In the genomic region with DNA sequence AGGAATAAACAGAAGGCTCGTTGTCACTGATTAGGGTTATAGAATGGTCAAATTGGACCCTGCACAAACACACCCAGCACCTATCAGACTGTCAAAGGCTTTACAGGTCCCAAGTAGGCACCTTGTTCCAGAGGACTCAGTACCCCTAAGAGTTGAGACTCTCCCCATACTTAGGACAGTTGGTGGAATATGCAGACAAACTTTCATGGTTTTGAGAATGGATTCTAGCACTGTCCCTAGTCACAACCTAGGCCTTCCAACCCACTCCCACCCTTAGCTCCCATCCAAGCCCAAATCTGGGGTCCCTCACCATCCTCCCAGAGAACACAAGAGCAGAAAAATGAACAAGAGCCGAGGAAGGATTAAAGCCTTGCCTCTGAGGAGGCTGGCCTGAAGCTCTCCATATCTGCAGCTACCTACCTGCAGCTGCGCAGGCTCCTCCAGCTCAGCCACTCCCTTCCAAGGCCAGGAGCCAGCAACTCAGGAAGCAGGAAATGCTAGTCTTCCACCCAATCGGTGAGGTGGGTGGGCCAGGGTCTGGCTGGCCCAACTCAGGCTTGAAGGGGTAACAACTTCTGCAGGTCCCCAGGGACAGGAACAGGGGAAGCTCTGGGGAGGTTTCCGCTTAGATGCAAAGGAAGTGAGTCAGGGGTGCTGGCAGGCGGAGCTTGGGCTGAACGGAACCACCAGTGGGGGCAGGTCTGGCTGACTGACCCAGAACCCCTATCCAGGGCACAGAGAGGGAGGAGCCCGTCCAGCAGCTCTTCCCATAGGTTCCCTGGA, we compare ENCODE assay signal across 8 mouse cellular contexts. TPM values are rescaled to one million over a fixed set of nuclear protein-coding genes. Genes with fewer than 3 reads are reported as not detected.
DNase-seq lines count a peak whose midpoint lies in the region; ATAC-seq and TF ChIP-seq lines count a peak whose summit lies in the region.

Gene Tor4a (minus strand): TSS at position 715 of the 783 bp plus-strand sequence.

- 15% methylated on average over 8 of the region's 8 CpGs for WGBS in hindbrain, embryonic 15.5 days
- WGBS in liver, embryonic 11.5 days, result 4% methylated on average over 8 of the region's 8 CpGs
- 10% methylated on average over 8 of the region's 8 CpGs for WGBS in neural tube, embryonic 14.5 days

- TF ChIP-seq CTCF in CH12.LX (conservative IDR thresholded peaks at IDR 0.05 in 1 of 2, IDR thresholded peaks at IDR 0.05 in 1 of 2; ENCODE audit: low read depth in 2 of 2, low read length in 2 of 2), result no peak
- no peak; the same call in 1 of the 2 replicates for TF ChIP-seq CTCF in gastrocnemius, adult 2 months (IDR thresholded peaks at IDR 0.05)

- H3K4me1 ChIP-seq in CH12.LX (ENCODE audit: control insufficient read depth in 1 of 2, insufficient read depth in 2 of 2), result peaks cover 14 to 36% of the 10 kb centered on the region in 2 experiments
- peaks cover 8% of the 10 kb centered on the region for H3K4me1 ChIP-seq in hindbrain, embryonic 15.5 days (replicated peaks)
- H3K4me1 ChIP-seq in liver, embryonic 11.5 days (replicated peaks; ENCODE audit: control insufficient read depth, insufficient read depth, low read length), result peaks cover 40% of the 10 kb centered on the region
- no peaks in the 10 kb centered on the region for H3K4me1 ChIP-seq in neural tube, embryonic 14.5 days (ENCODE audit: control insufficient read depth, insufficient read depth, low read length)

- TF ChIP-seq POLR2A in CH12.LX (IDR thresholded peaks at IDR 0.05; ENCODE audit: low read depth, low read length), result peak; percentile 75

- DNase-seq in CH12.LX (ENCODE audit: extremely low read depth), result peak; percentile 99
- DNase-seq in adrenal gland, adult 18-20 months (ENCODE audit: low spot score in 2 of 2), result peak; percentile 68 to 71
- peak; percentile 78 for DNase-seq in gastrocnemius, adult 2 months
- peak; percentile 73 for DNase-seq in liver, embryonic 11.5 days (ENCODE audit: low spot score)
- DNase-seq in thymus, postnatal 25 days, result peak; percentile 78
- DNase-seq in cerebellum, adult 9-10 months, result no peak

- no peaks in the 10 kb centered on the region for H3K9me3 ChIP-seq in CH12.LX (replicated peaks; ENCODE audit: low read length)
- H3K9me3 ChIP-seq in hindbrain, embryonic 15.5 days, result no peaks in the 10 kb centered on the region
- no peaks in the 10 kb centered on the region for H3K9me3 ChIP-seq in liver, embryonic 11.5 days (ENCODE audit: control insufficient read depth, low read length)
- no peaks in the 10 kb centered on the region for H3K9me3 ChIP-seq in neural tube, embryonic 14.5 days (ENCODE audit: control insufficient read depth, low read length)

- H3K79me2 ChIP-seq in CH12.LX (replicated peaks; ENCODE audit: control insufficient read depth, extremely low read depth, insufficient read depth, poor library complexity, severe bottlenecking), result peaks cover 16% of the 10 kb centered on the region

- peak within 1 kb of the TSS; percentile 99 for H3K4me2 ChIP-seq in CH12.LX (ENCODE audit: insufficient read depth, low read depth, poor library complexity, severe bottlenecking)
- H3K4me2 ChIP-seq in hindbrain, embryonic 15.5 days, result peak within 1 kb of the TSS; percentile 22
- H3K4me2 ChIP-seq in liver, embryonic 11.5 days, result peak within 1 kb of the TSS; percentile 84
- H3K4me2 ChIP-seq in neural tube, embryonic 14.5 days (ENCODE audit: low read depth, low read length), result 0 out of 2 replicates have a peak within 1 kb of the TSS, but pooled peaks have one; percentile 16

- in situ Hi-C loops in CH12.LX (cut with MboI; ENCODE audit: low pct_ligation_motif_present, low pct_unique_long_range_greater_than_20kb, low sequenced_read_pairs), result no loop called here

- H3K27me3 ChIP-seq in CH12.LX (replicated peaks), result no peaks in the 10 kb centered on the region
- peaks cover 37% of the 10 kb centered on the region for H3K27me3 ChIP-seq in hindbrain, embryonic 15.5 days
- H3K27me3 ChIP-seq in liver, embryonic 11.5 days (replicated peaks; ENCODE audit: control insufficient read depth, insufficient read depth, low read length), result no peaks in the 10 kb centered on the region; the same call in 1 of the 2 replicates
- peaks cover 9% of the 10 kb centered on the region; the same call in 1 of the 2 replicates for H3K27me3 ChIP-seq in neural tube, embryonic 14.5 days (ENCODE audit: control insufficient read depth, insufficient read depth, low read length)

- ATAC-seq in hindbrain, embryonic 15.5 days (ENCODE audit: low FRiP score, low read depth), result 0 out of 2 replicates have a peak, but pooled peaks have one; percentile 16
- peak; percentile 78 for ATAC-seq in liver, embryonic 11.5 days (replicated peaks; ENCODE audit: low FRiP score)
- ATAC-seq in neural tube, embryonic 14.5 days (ENCODE audit: low read depth), result no peak

- peak within 1 kb of the TSS; percentile 95 for H3K9ac ChIP-seq in CH12.LX (ENCODE audit: insufficient read depth, low read depth)
- no peak within 1 kb of the TSS for H3K9ac ChIP-seq in hindbrain, embryonic 15.5 days
- H3K9ac ChIP-seq in liver, embryonic 11.5 days (ENCODE audit: low read depth, low read length), result peak within 1 kb of the TSS; percentile 75
- no peak within 1 kb of the TSS for H3K9ac ChIP-seq in neural tube, embryonic 14.5 days (replicated peaks; ENCODE audit: low read depth, low read length)

- no peak; the same call in none of the 2 replicates for TF ChIP-seq EP300 in CH12.LX (IDR thresholded peaks at IDR 0.05; ENCODE audit: low read length)

- H3K36me3 ChIP-seq in CH12.LX (replicated peaks in 1 of 2; ENCODE audit: control insufficient read depth in 1 of 2, insufficient read depth in 1 of 2, low read length in 1 of 2), result peaks cover 23 to 57% of the 10 kb centered on the region in 2 experiments
- H3K36me3 ChIP-seq in hindbrain, embryonic 15.5 days, result peaks cover 19% of the 10 kb centered on the region
- H3K36me3 ChIP-seq in liver, embryonic 11.5 days (ENCODE audit: control insufficient read depth, insufficient read depth, low read length), result peaks cover 24% of the 10 kb centered on the region
- H3K36me3 ChIP-seq in neural tube, embryonic 14.5 days (ENCODE audit: control insufficient read depth, insufficient read depth, low read length), result peaks cover 28% of the 10 kb centered on the region

- no peak for TF ChIP-seq RAD21 in CH12.LX (IDR thresholded peaks at IDR 0.05; ENCODE audit: low read depth, low read length)

- intact Hi-C loops in gastrocnemius, adult 2 months (cut with DNase I), result no loop called here

- H3K4me3 ChIP-seq in CH12.LX (replicated peaks in 1 of 3; ENCODE audit: low read depth in 2 of 3, low read length in 2 of 3, poor library complexity in 1 of 3), result peak within 1 kb of the TSS; percentile 61 to 98 (median 83)
- H3K4me3 ChIP-seq in gastrocnemius, adult 2 months, result peak within 1 kb of the TSS; percentile 69
- H3K4me3 ChIP-seq in hindbrain, embryonic 15.5 days, result no peak within 1 kb of the TSS
- peak within 1 kb of the TSS; percentile 62 for H3K4me3 ChIP-seq in liver, embryonic 11.5 days (ENCODE audit: low read depth, low read length)
- no peak within 1 kb of the TSS; the same call in 1 of the 2 replicates for H3K4me3 ChIP-seq in neural tube, embryonic 14.5 days (ENCODE audit: low read depth, low read length)

- H3K27ac ChIP-seq in CH12.LX (ENCODE audit: insufficient read depth, low read depth), result peak within 1 kb of the TSS; percentile 98
- H3K27ac ChIP-seq in gastrocnemius, adult 2 months, result peak within 1 kb of the TSS; percentile 86
- H3K27ac ChIP-seq in hindbrain, embryonic 15.5 days (replicated peaks), result no peak within 1 kb of the TSS
- peak within 1 kb of the TSS; percentile 92 for H3K27ac ChIP-seq in liver, embryonic 11.5 days (ENCODE audit: low read depth, low read length)
- H3K27ac ChIP-seq in neural tube, embryonic 14.5 days (ENCODE audit: low read depth, low read length), result no peak within 1 kb of the TSS

- dilution Hi-C loops in CH12.LX (cut with MboI; ENCODE audit: extremely low pct_ligation_motif_present, extremely low pct_unique_long_range_greater_than_20kb, low sequenced_read_pairs), result no loop called here

TF ChIP-seq in CH12.LX, 34 proteins besides CTCF, POLR2A, EP300 and RAD21 (continues in another document):
- TF ChIP-seq UBTF (IDR thresholded peaks at IDR 0.05; ENCODE audit: low read depth, low read length) (no peak), ZMIZ1 (IDR thresholded peaks at IDR 0.05; ENCODE audit: low read depth, low read length) (no peak; the same call in 1 of the 2 replicates), SIN3A (IDR thresholded peaks at IDR 0.05; ENCODE audit: low read length) (no peak; the same call in none of the 2 replicates), RCOR1 (conservative IDR thresholded peaks at IDR 0.05; ENCODE audit: low read depth, low read length) (no peak), USF2 (conservative IDR thresholded peaks at IDR 0.05; ENCODE audit: low read depth, low read length) (no peak), KAT2A (IDR thresholded peaks at IDR 0.05; ENCODE audit: insufficient replicate concordance, low read length) (peak; percentile 57; the same call in 1 of the 2 replicates), USF1 (IDR thresholded peaks at IDR 0.05; ENCODE audit: low read depth, low read length) (no peak), JUND (conservative IDR thresholded peaks at IDR 0.05; ENCODE audit: low read depth, low read length) (no peak), ZC3H11A (IDR thresholded peaks at IDR 0.05; ENCODE audit: low read depth, low read length) (no peak), JUN (IDR thresholded peaks at IDR 0.05; ENCODE audit: insufficient read depth, low read depth, low read length) (no peak), CHD1 (IDR thresholded peaks at IDR 0.05; ENCODE audit: low read depth, low read length) (no peak; the same call in 1 of the 2 replicates), PAX5 (IDR thresholded peaks at IDR 0.05; ENCODE audit: low read length) (no peak), NRF1 (IDR thresholded peaks at IDR 0.05; ENCODE audit: low read depth, low read length) (peak; percentile 88), MEF2A (IDR thresholded peaks at IDR 0.05; ENCODE audit: borderline replicate concordance, low read depth, low read length) (no peak; the same call in 1 of the 2 replicates), BHLHE40 (IDR thresholded peaks at IDR 0.05; ENCODE audit: low read depth, low read length) (peak; percentile 32; the same call in 1 of the 2 replicates), NELFE (IDR thresholded peaks at IDR 0.05; ENCODE audit: low read depth, low read length) (peak; percentile 28; the same call in 1 of the 2 replicates), TBP (conservative IDR thresholded peaks at IDR 0.05; ENCODE audit: low read depth, low read length) (0 out of 2 replicates have a peak, but pooled peaks have one; percentile 54)

RNA-seq across cellular contexts. Expression of gene Tor4a, which starts in this region (rescaled TPM):
- total RNA-seq in CH12.LX (2012; rRNA removed) (17.5 and 20.4 TPM in 2 replicates), CH12.LX (2014; rRNA removed) (12.6 and 13.1 TPM in 2 replicates)
- polyA plus RNA-seq in CH12.LX (2012; ENCODE audit: insufficient read length, low read depth), result 15.3 TPM in 2 replicates
- total RNA-seq in adrenal gland, adult 18-20 months (2021), result 10 to 100 TPM; 11.6 to 19.5 TPM
- total RNA-seq in gastrocnemius, adult 2 months (2021), result 1 to 10 TPM in 1 of 2 experiments, under 1 TPM in 1; 0.59 to 1.0 TPM
- 1.9 and 2.3 TPM in 2 replicates for polyA plus RNA-seq in hindbrain, embryonic 15.5 days (2015; fragmentation: Nextera tagmentation; extraction: Ambion mirVana)
- 12.1 and 13.1 TPM in 2 replicates for polyA plus RNA-seq in liver, embryonic 11.5 days (2014; fragmentation: Nextera tagmentation; extraction: Ambion mirVana)
- polyA plus RNA-seq in neural tube, embryonic 14.5 days (2014; fragmentation: Nextera tagmentation; extraction: Ambion mirVana), result 0.88 and 1.4 TPM in 2 replicates

Comparison
In these comparisons a context has a peak if more than half of its experiments do, and no peak if none do; other contexts are left out.
1. RNA of gene Tor4a (total RNA-seq): 12.6 to 20.4 TPM in CH12.LX and 11.6 to 19.5 TPM in adrenal gland, adult 18-20 months; 0.59 to 1.0 TPM in gastrocnemius, adult 2 months; every median in the first group is over 4 times any median in the second.
2. H3K27ac ChIP-seq: peak in CH12.LX (single experiment), gastrocnemius, adult 2 months (single experiment) and liver, embryonic 11.5 days (single experiment); none in hindbrain, embryonic 15.5 days (single experiment) and neural tube, embryonic 14.5 days (single experiment).
3. H3K4me2 ChIP-seq: peak in every context shown above with its lines; median percentile 99 in CH12.LX; 84 in liver, embryonic 11.5 days; 22 in hindbrain, embryonic 15.5 days; 16 in neural tube, embryonic 14.5 days.
4. H3K4me3 ChIP-seq: peak in CH12.LX (3 of 3), gastrocnemius, adult 2 months (single experiment) and liver, embryonic 11.5 days (single experiment); none in hindbrain, embryonic 15.5 days (single experiment) and neural tube, embryonic 14.5 days (single experiment).
5. H3K9ac ChIP-seq: peak in CH12.LX (single experiment) and liver, embryonic 11.5 days (single experiment); none in hindbrain, embryonic 15.5 days (single experiment) and neural tube, embryonic 14.5 days (single experiment).